Mouse (Mus musculus): ENCODE measurements at regions not wholly inside any gene's neighbourhood (a gene's known extent, or its start where the extent isn't known, plus 50 kb on each side); places are given as distances from the start of the nearest gene placed in this dataset.

DNA sequence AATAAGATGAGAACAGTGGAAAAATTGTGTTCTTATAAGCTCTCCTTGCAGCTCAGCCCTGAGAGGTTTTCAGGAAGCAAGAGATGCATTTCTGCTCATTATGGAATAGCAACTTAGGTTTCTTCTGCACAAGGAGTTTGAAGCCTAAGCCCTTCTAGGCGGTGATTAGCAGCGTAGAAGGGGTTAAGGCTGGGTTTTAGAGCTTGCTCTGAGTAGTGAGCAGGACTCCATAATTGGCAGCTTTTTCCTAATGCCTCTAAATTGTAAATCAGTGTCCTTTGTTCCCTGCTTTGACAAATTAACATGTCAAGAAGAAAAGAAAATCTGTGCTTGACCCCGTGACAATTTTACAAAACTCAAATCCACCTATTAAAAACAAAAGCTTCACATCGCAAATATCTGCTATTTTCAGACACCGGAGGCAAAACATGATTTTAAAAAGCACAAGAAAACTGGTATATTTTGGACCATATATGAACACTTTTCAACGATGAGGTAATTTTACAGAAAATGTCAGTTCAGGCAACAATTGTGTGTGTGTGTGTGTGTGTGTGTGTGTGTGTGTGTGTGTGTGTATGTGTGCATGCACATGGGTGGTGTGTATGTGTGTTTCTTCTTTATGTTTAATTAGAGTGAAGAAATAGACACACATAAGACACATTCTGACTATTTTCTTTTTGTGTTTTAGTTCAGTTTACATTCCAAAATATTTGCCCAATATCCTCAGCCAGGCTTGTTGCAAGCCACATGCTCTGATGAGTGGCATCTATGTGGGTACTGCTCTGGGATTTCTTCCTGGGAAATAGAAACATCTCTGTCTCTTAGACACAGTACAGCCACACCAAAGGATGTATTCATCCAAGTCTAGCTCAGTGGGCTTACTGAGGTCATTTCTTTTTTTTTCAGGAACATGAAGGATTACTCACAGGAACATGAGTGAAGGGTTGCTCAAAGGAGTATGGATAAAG, 804.3 kb downstream of the Tmem132b start:
- WGBS (ENCODE audit: insufficient replicate concordance) = 60% methylated on average over 6 of the region's 6 CpGs
- H3K27ac ChIP-seq = no peak overlapping the region
- H3K4me3 ChIP-seq (replicated peaks) = no peak overlapping the region
- H3K9ac ChIP-seq = no peak overlapping the region
- peaks cover 11% of the 10 kb centered on the region; the same call in 1 of the 2 replicates for H3K9me3 ChIP-seq (replicated peaks)
- DNase-seq = no peak
- H3K4me1 ChIP-seq (replicated peaks) = no peaks in the 10 kb centered on the region
- no peak for ATAC-seq (ENCODE audit: low read depth)
- no peaks in the 10 kb centered on the region for H3K36me3 ChIP-seq
- H3K27me3 ChIP-seq = no peaks in the 10 kb centered on the region
- no peak overlapping the region for H3K4me2 ChIP-seq

- WGBS (ENCODE audit: insufficient replicate concordance) = 34% methylated on average over 1 of the region's 1 CpGs
- no peaks in the 10 kb centered on the region for H3K27me3 ChIP-seq
- ATAC-seq (ENCODE audit: low read depth) = no peak
These were observed 806.3 kb downstream of the Tmem132b start for GRCm38 (mm10) chr5:126337884-126338283.

DNA sequence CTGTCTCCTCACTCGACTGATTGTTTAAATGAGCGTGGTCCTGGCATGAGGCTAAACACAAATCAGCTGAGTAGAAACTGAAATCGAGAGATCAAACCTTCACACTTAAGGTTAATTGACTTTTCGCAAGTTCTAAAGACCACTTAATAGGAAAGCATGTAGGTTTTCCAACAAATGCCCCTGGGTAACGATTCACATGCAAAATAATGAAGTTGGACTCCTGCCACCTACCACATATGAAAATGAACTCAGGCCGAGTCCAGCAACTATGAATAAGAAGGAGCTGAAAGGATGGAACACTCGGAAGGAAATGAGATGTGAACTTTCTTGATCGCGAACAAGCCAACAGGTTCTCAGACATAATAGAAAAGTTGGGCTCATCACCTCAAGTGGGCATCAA, 812.0 kb downstream of the Tmem132b start:
- no peak overlapping the region for H3K4me3 ChIP-seq (replicated peaks)
- no peak overlapping the region for H3K27ac ChIP-seq
- 62% methylated on average over 9 of the region's 9 CpGs for WGBS (ENCODE audit: insufficient replicate concordance)
- DNase-seq = no peak
- H3K27me3 ChIP-seq = no peaks in the 10 kb centered on the region
- no peaks in the 10 kb centered on the region for H3K4me1 ChIP-seq (replicated peaks)
- peaks cover 14% of the 10 kb centered on the region; the same call in 1 of the 2 replicates for H3K9me3 ChIP-seq (replicated peaks)
- no peak for ATAC-seq (ENCODE audit: low read depth)
- H3K36me3 ChIP-seq = no peaks in the 10 kb centered on the region
- no peak overlapping the region for H3K4me2 ChIP-seq
- H3K9ac ChIP-seq = no peak overlapping the region

More at GRCm38 (mm10) chr5:126337884-126338283, 806.3 kb downstream of the Tmem132b start:
- H3K4me3 ChIP-seq (replicated peaks) = no peak overlapping the region
- no peak overlapping the region for H3K27ac ChIP-seq
- H3K36me3 ChIP-seq = no peaks in the 10 kb centered on the region
- no peak overlapping the region for H3K9ac ChIP-seq
- H3K4me1 ChIP-seq (replicated peaks) = no peaks in the 10 kb centered on the region
- no peak for DNase-seq
- H3K4me2 ChIP-seq = no peak overlapping the region
- peaks cover 6% of the 10 kb centered on the region; the same call in 1 of the 2 replicates for H3K9me3 ChIP-seq (replicated peaks)

DNA sequence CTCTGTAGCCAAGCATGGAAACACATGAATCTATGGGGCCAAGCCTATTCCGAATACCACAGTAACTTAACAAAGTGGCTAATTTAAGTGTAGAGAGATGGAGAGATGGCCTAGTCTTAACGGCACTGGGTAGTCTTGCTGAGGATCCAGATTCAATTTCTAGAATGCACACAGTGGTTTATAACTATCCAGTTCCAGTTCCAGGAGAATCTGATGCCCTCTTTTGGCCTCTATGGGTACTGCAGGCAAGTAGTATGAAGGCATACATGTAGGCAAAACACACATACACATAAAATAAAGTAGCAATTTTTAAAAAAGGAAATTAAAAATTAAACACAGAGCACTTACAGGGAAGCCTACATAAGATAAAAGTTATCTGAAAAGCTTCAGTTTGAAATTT, 819.4 kb downstream of the Tmem132b start:
- DNase-seq (no peak), ATAC-seq (ENCODE audit: low read depth) (no peak)
- Histone ChIP-seq H3K4me3 (replicated peaks) (no peak overlapping the region), H3K4me2 (no peak overlapping the region), H3K27ac (no peak overlapping the region), H3K9ac (no peak overlapping the region), H3K9me3 (replicated peaks) (0 out of 2 replicates have a peak, but pooled peaks cover 7% of the 10 kb centered on the region), H3K4me1 (replicated peaks) (no peaks in the 10 kb centered on the region), H3K36me3 (no peaks in the 10 kb centered on the region), H3K27me3 (no peaks in the 10 kb centered on the region)
- WGBS (ENCODE audit: insufficient replicate concordance) = 73% methylated on average over 2 of the region's 2 CpGs

GRCm38 (mm10) chr5:126369436-126369835, 837.9 kb downstream of the Tmem132b start:
- no peak overlapping the region for H3K9ac ChIP-seq
- no peak overlapping the region for H3K27ac ChIP-seq
- no peaks in the 10 kb centered on the region for H3K4me1 ChIP-seq (replicated peaks)
- H3K36me3 ChIP-seq = no peaks in the 10 kb centered on the region
- ATAC-seq (ENCODE audit: low read depth) (no peak), DNase-seq (no peak)
- no peaks in the 10 kb centered on the region; the same call in 1 of the 2 replicates for H3K9me3 ChIP-seq (replicated peaks)
- no peaks in the 10 kb centered on the region for H3K27me3 ChIP-seq
- 58% methylated on average over 2 of the region's 2 CpGs for WGBS (ENCODE audit: insufficient replicate concordance)
- H3K4me3 ChIP-seq (replicated peaks) = no peak overlapping the region
- no peak overlapping the region for H3K4me2 ChIP-seq

GRCm38 (mm10) chr5:126392306-126392705, 849.3 kb upstream of the Tmem132c start:
- no peaks in the 10 kb centered on the region for H3K4me1 ChIP-seq (replicated peaks)
- WGBS (ENCODE audit: insufficient replicate concordance) = 24% methylated on average over 1 of the region's 1 CpGs
- H3K4me3 ChIP-seq (replicated peaks) = no peak overlapping the region
- ATAC-seq (ENCODE audit: low read depth) (no peak), DNase-seq (no peak)
- H3K27me3 ChIP-seq = no peaks in the 10 kb centered on the region
- H3K4me2 ChIP-seq = no peak overlapping the region
- H3K27ac ChIP-seq = no peak overlapping the region
- no peaks in the 10 kb centered on the region for H3K9me3 ChIP-seq (replicated peaks)
- no peaks in the 10 kb centered on the region for H3K36me3 ChIP-seq
- no peak overlapping the region for H3K9ac ChIP-seq

DNA sequence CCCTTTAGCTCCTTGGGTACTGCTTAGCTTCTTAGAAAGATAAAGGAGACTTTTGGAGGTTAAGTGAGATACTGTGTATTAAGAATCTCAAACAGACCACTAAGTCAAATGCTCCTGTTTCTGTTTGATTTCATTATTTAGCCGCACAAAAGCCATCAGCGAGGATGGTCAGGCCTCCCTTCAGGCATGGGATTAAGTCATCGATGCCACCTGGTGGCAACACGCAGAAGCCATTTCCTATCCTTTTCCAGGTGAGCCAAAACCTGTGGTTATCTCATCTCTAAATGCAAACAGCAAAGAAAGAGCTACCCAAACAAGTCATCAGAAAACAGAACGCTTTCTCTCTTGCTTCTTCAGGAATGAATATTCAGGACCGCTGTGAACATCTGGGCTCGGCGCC, 846.3 kb upstream of the Tmem132c start:
- DNase-seq = no peak

GRCm38 (mm10) chr5:126431748-126432147, 809.9 kb upstream of the Tmem132c start:
- Histone ChIP-seq H3K27me3 (no peaks in the 10 kb centered on the region), H3K4me3 (replicated peaks) (no peak overlapping the region), H3K4me2 (no peak overlapping the region), H3K36me3 (no peaks in the 10 kb centered on the region), H3K9me3 (replicated peaks) (no peaks in the 10 kb centered on the region), H3K4me1 (replicated peaks) (no peaks in the 10 kb centered on the region), H3K27ac (no peak overlapping the region), H3K9ac (no peak overlapping the region)
- DNase-seq (no peak), ATAC-seq (ENCODE audit: low read depth) (no peak)
- WGBS (ENCODE audit: insufficient replicate concordance) = 74% methylated on average over 1 of the region's 1 CpGs

More for the DNA sequence above, 846.3 kb upstream of the Tmem132c start:
- H3K4me3 ChIP-seq (replicated peaks) = no peak overlapping the region
- no peak overlapping the region for H3K4me2 ChIP-seq
- H3K27ac ChIP-seq = no peak overlapping the region
- 39% methylated on average over 8 of the region's 8 CpGs for WGBS (ENCODE audit: insufficient replicate concordance)
- H3K9ac ChIP-seq = no peak overlapping the region
- no peaks in the 10 kb centered on the region for H3K27me3 ChIP-seq
- ATAC-seq (ENCODE audit: low read depth) = no peak
- no peaks in the 10 kb centered on the region for H3K9me3 ChIP-seq (replicated peaks)
- no peaks in the 10 kb centered on the region for H3K36me3 ChIP-seq
- no peaks in the 10 kb centered on the region for H3K4me1 ChIP-seq (replicated peaks)

DNA sequence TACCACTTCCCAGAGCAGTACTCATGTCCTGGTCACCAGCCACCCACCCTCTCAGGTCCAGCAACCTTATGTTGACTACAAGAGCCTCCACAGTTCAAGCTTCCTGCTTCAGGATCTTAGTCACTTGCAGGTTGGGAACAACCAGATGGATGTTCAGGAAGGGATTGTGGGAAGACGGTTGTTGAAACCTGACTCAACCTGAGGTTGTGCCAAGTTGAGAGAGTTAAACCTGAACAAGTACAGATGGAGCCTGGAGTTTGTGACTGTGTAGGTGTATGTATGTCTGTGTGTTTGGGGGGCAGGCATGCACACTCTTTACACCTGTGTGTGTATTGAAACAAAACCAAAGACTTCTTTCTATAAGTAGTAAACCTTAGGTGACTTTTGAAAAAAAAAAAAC, 802.9 kb upstream of the Tmem132c start:
- Histone ChIP-seq H3K4me1 (replicated peaks) (no peaks in the 10 kb centered on the region), H3K9me3 (replicated peaks) (no peaks in the 10 kb centered on the region), H3K4me2 (no peak overlapping the region), H3K27me3 (no peaks in the 10 kb centered on the region), H3K36me3 (no peaks in the 10 kb centered on the region), H3K9ac (no peak overlapping the region), H3K4me3 (replicated peaks) (no peak overlapping the region), H3K27ac (no peak overlapping the region)
- WGBS (ENCODE audit: insufficient replicate concordance) = 63% methylated on average over 1 of the region's 1 CpGs
- ATAC-seq (ENCODE audit: low read depth) (no peak), DNase-seq (no peak)

GRCm38 (mm10) chr5:126440516-126440915, 801.1 kb upstream of the Tmem132c start:
- no peak overlapping the region for H3K27ac ChIP-seq
- 70% methylated on average over 1 of the region's 1 CpGs for WGBS (ENCODE audit: insufficient replicate concordance)

GRCm38 (mm10) chr5:126475761-126476160, 765.8 kb upstream of the Tmem132c start:
- ATAC-seq (ENCODE audit: low read depth) = no peak
- no peak overlapping the region for H3K4me2 ChIP-seq
- H3K4me1 ChIP-seq (replicated peaks) = no peaks in the 10 kb centered on the region
- H3K9ac ChIP-seq = no peak overlapping the region
- 53% methylated on average over 3 of the region's 3 CpGs for WGBS (ENCODE audit: insufficient replicate concordance)
- no peaks in the 10 kb centered on the region for H3K27me3 ChIP-seq
- DNase-seq = no peak
- no peak overlapping the region for H3K27ac ChIP-seq
- no peaks in the 10 kb centered on the region for H3K36me3 ChIP-seq
- H3K9me3 ChIP-seq (replicated peaks) = 0 out of 2 replicates have a peak, but pooled peaks cover 3% of the 10 kb centered on the region
- no peak overlapping the region for H3K4me3 ChIP-seq (replicated peaks)

More at GRCm38 (mm10) chr5:126440516-126440915, 801.1 kb upstream of the Tmem132c start:
- Histone ChIP-seq H3K27me3 (no peaks in the 10 kb centered on the region), H3K4me1 (replicated peaks) (no peaks in the 10 kb centered on the region), H3K4me3 (replicated peaks) (no peak overlapping the region), H3K36me3 (no peaks in the 10 kb centered on the region), H3K9me3 (replicated peaks) (0 out of 2 replicates have a peak, but pooled peaks cover 3% of the 10 kb centered on the region), H3K4me2 (no peak overlapping the region), H3K9ac (no peak overlapping the region)
- ATAC-seq (ENCODE audit: low read depth) (no peak), DNase-seq (no peak)

All from liver, embryonic 13.5 days (tissue).